In the genomic region with DNA sequence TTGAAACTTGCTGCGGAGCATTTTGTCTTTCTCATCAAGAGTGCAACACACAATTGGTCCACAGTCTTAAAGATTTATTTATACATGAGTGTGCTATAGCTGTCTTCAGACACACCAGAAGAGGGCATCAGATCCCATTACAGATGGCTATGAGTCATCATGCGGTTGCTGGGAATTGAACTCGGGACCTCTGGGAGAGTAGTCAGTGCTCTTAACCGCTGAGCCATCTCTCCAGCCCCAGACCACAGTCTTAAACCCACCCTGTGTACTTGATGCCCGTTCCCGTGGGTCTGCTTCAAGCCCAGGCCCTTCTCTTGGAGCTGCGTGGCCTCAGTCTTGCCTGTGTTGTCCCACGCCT, we compare ENCODE assay signal across 10 mouse cellular contexts. TPM values are rescaled to one million over a fixed set of nuclear protein-coding genes. Genes with fewer than 3 reads are reported as not detected.
DNase-seq lines count a peak whose midpoint lies in the region; ATAC-seq and TF ChIP-seq lines count a peak whose summit lies in the region.
"Had no signal": no experiment of that assay in that cellular context is flagged by ENCODE, and none has a peak within 500 bp of the region (broad histone marks: within the 10 kb centered on the region; RNA-seq: fewer than 3 reads in every experiment).

No protein-coding gene starts in this region.

- H3K79me2 ChIP-seq in liver, adult 2 months (ENCODE audit: control insufficient read depth, insufficient read depth, low read length) = no peaks in the 10 kb centered on the region
- no peaks in the 10 kb centered on the region; the same call in 1 of the 2 replicates for H3K79me2 ChIP-seq in MEL (ENCODE audit: control insufficient read depth, insufficient read depth, low read length, poor library complexity)

- TF ChIP-seq POLR2A in liver, adult 2 months (IDR thresholded peaks at IDR 0.05; ENCODE audit: extremely low read depth, insufficient read depth, low read length) = no peak
- TF ChIP-seq POLR2A in MEL (IDR thresholded peaks at IDR 0.05; ENCODE audit: control insufficient read depth in 1 of 2, insufficient read depth in 1 of 2, low read depth in 1 of 2, low read length in 2 of 2, poor library complexity in 1 of 2) = no peak
- TF ChIP-seq POLR2A in bone marrow macrophage, adult 2 months (IDR thresholded peaks at IDR 0.05; ENCODE audit: borderline replicate concordance, low read depth, low read length) = no peak

- H3K36me3 ChIP-seq in liver, adult 2 months (ENCODE audit: control insufficient read depth, insufficient read depth, low read length) = no peaks in the 10 kb centered on the region
- peaks cover 0 to 4% of the 10 kb centered on the region in 2 experiments; a peak in 1 of 4 replicates for H3K36me3 ChIP-seq in MEL (ENCODE audit: control insufficient read depth in 1 of 2, insufficient read depth in 2 of 2, low read length in 2 of 2)
- H3K36me3 ChIP-seq in liver, postnatal 0 days (replicated peaks; ENCODE audit: insufficient read depth, low read length) = no peaks in the 10 kb centered on the region
- no peaks in the 10 kb centered on the region for H3K36me3 ChIP-seq in forebrain, embryonic 14.5 days (ENCODE audit: control insufficient read depth, insufficient read depth, low read length)
- H3K36me3 ChIP-seq: heart, embryonic 13.5 days had no signal

- no peak for TF ChIP-seq CTCF in liver, adult 2 months (IDR thresholded peaks at IDR 0.05; ENCODE audit: low read depth, low read length)
- peak in 2 of 3 experiments; percentile 29 to 59; a peak in 3 of 6 replicates for TF ChIP-seq CTCF in MEL (IDR thresholded peaks at IDR 0.05 in 2 of 3, conservative IDR thresholded peaks at IDR 0.05 in 1 of 3; ENCODE audit: control insufficient read depth in 1 of 3, insufficient read depth in 1 of 3, low read depth in 2 of 3, low read length in 3 of 3, poor library complexity in 1 of 3, severe bottlenecking in 1 of 3)
- peak; percentile 36 for TF ChIP-seq CTCF in bone marrow macrophage, adult 2 months (IDR thresholded peaks at IDR 0.05; ENCODE audit: low read depth, low read length)
- TF ChIP-seq CTCF in liver, postnatal 0 days (IDR thresholded peaks at IDR 0.05; ENCODE audit: low read depth) = peak; percentile 24
- TF ChIP-seq CTCF in left cerebral cortex, adult 2 months (IDR thresholded peaks at IDR 0.05) = no peak

- DNase-seq in liver, adult 2 months (ENCODE audit: extremely low read depth, low read depth, low spot score) = no peak
- DNase-seq in liver (no peak), MEL (ENCODE audit: low read depth, low spot score) (peak; percentile 76)
- DNase-seq in liver, postnatal 0 days = no peak
- DNase-seq in left cerebral cortex, adult 2 months (ENCODE audit: extremely low spot score in 1 of 2, low spot score in 2 of 2) = no peak
- DNase-seq in forebrain, embryonic 14.5 days (ENCODE audit: low spot score) = no peak
- no peak for DNase-seq in adrenal gland, adult 18-20 months (ENCODE audit: low spot score in 2 of 2)
- DNase-seq: kidney, adult 11 months had no signal

- TF ChIP-seq EP300 in MEL (IDR thresholded peaks at IDR 0.05; ENCODE audit: low read depth in 1 of 2, low read length in 2 of 2) = no peak
- no peak for TF ChIP-seq EP300 in liver, postnatal 0 days (IDR thresholded peaks at IDR 0.05; ENCODE audit: low read depth)

- H3K9ac ChIP-seq in liver, adult 2 months (ENCODE audit: low read depth, low read length) = no peak overlapping the region
- H3K9ac ChIP-seq in MEL (ENCODE audit: control insufficient read depth, low read depth, low read length, poor library complexity, severe bottlenecking) = peak overlapping the region; percentile 72
- no peak overlapping the region for H3K9ac ChIP-seq in liver, postnatal 0 days (replicated peaks)
- no peak overlapping the region for H3K9ac ChIP-seq in forebrain, embryonic 14.5 days (ENCODE audit: low read length)
- H3K9ac ChIP-seq: heart, embryonic 13.5 days had no signal

- no peaks in the 10 kb centered on the region for H3K4me1 ChIP-seq in liver, adult 2 months (ENCODE audit: control insufficient read depth, insufficient read depth, low read length)
- peaks cover 0 to 4% of the 10 kb centered on the region in 2 experiments; a peak in 1 of 4 replicates for H3K4me1 ChIP-seq in MEL (ENCODE audit: control insufficient read depth in 1 of 2, insufficient read depth in 2 of 2, low read length in 2 of 2)
- peaks cover 20% of the 10 kb centered on the region for H3K4me1 ChIP-seq in bone marrow macrophage, adult 2 months (ENCODE audit: control insufficient read depth, insufficient read depth, low read length)
- peaks cover 5% of the 10 kb centered on the region for H3K4me1 ChIP-seq in liver, postnatal 0 days (ENCODE audit: insufficient read depth)
- no peaks in the 10 kb centered on the region for H3K4me1 ChIP-seq in forebrain, embryonic 14.5 days (ENCODE audit: control insufficient read depth, insufficient read depth, low read length)
- H3K4me1 ChIP-seq: heart, embryonic 13.5 days had no signal

- H3K9me3 ChIP-seq in MEL (replicated peaks; ENCODE audit: insufficient read depth, low read length) = no peaks in the 10 kb centered on the region
- no peaks in the 10 kb centered on the region for H3K9me3 ChIP-seq in liver, postnatal 0 days (ENCODE audit: low read length)
- H3K9me3 ChIP-seq in forebrain, embryonic 14.5 days (replicated peaks; ENCODE audit: control insufficient read depth, low read length) = no peaks in the 10 kb centered on the region
- H3K9me3 ChIP-seq: heart, embryonic 13.5 days had no signal

- ATAC-seq in liver, postnatal 0 days = no peak
- ATAC-seq in forebrain, embryonic 14.5 days = no peak

- no peak overlapping the region for H3K4me3 ChIP-seq in liver, adult 2 months (ENCODE audit: insufficient read depth, low read depth, low read length)
- peak overlapping the region; percentile 62 to 92 for H3K4me3 ChIP-seq in MEL (ENCODE audit: control insufficient read depth in 1 of 2, insufficient read depth in 1 of 2, low read depth in 2 of 2, low read length in 2 of 2)
- H3K4me3 ChIP-seq in bone marrow macrophage, adult 2 months (ENCODE audit: insufficient read depth, low read length) = peak overlapping the region; percentile 25
- peak overlapping the region; percentile 24; the same call in 1 of the 2 replicates for H3K4me3 ChIP-seq in liver, postnatal 0 days (ENCODE audit: low read depth, low read length)
- no peak overlapping the region for H3K4me3 ChIP-seq in left cerebral cortex, adult 2 months
- H3K4me3 ChIP-seq in forebrain, embryonic 14.5 days (ENCODE audit: low read depth, low read length) = no peak overlapping the region
- H3K4me3 ChIP-seq: heart, embryonic 13.5 days had no signal

- H3K27me3 ChIP-seq in liver, adult 2 months (ENCODE audit: control insufficient read depth, insufficient read depth, low read length) = no peaks in the 10 kb centered on the region
- no peaks in the 10 kb centered on the region for H3K27me3 ChIP-seq in MEL (ENCODE audit: control insufficient read depth in 1 of 2, insufficient read depth in 2 of 2, low read length in 2 of 2)
- no peaks in the 10 kb centered on the region for H3K27me3 ChIP-seq in liver, postnatal 0 days (ENCODE audit: insufficient read depth, low read length)
- H3K27me3 ChIP-seq in forebrain, embryonic 14.5 days (replicated peaks; ENCODE audit: control insufficient read depth, insufficient read depth, low read length) = no peaks in the 10 kb centered on the region
- H3K27me3 ChIP-seq: heart, embryonic 13.5 days had no signal

- WGBS in liver, adult 2 months = 80% methylated on average over 8 of the region's 8 CpGs
- WGBS in liver, postnatal 0 days (ENCODE audit: insufficient replicate concordance) = 35% methylated on average over 8 of the region's 8 CpGs
- WGBS in forebrain, embryonic 14.5 days = 85% methylated on average over 8 of the region's 8 CpGs

- peak overlapping the region; percentile 58 for H3K4me2 ChIP-seq in liver, postnatal 0 days (ENCODE audit: low read depth, low read length)
- H3K4me2 ChIP-seq in forebrain, embryonic 14.5 days (ENCODE audit: low read length) = no peak overlapping the region
- H3K4me2 ChIP-seq: heart, embryonic 13.5 days had no signal

- peak; percentile 24 for TF ChIP-seq RAD21 in MEL (IDR thresholded peaks at IDR 0.05; ENCODE audit: low read depth, low read length)

- peak overlapping the region; percentile 23; the same call in 1 of the 2 replicates for H3K27ac ChIP-seq in liver, adult 2 months (replicated peaks; ENCODE audit: insufficient read depth, low read depth, low read length)
- peak overlapping the region; percentile 79 for H3K27ac ChIP-seq in MEL (ENCODE audit: control insufficient read depth, low read depth, low read length)
- H3K27ac ChIP-seq in bone marrow macrophage, adult 2 months (ENCODE audit: insufficient read depth, low read depth, low read length) = peak overlapping the region; percentile 65
- peak overlapping the region; percentile 83 for H3K27ac ChIP-seq in liver, postnatal 0 days (ENCODE audit: low read depth)
- no peak overlapping the region for H3K27ac ChIP-seq in left cerebral cortex, adult 2 months
- H3K27ac ChIP-seq in forebrain, embryonic 14.5 days (ENCODE audit: low read depth, low read length) = no peak overlapping the region
- H3K27ac ChIP-seq: heart, embryonic 13.5 days had no signal

- intact Hi-C loops in left cerebral cortex, adult 2 months (cut with DNase I) = no loop called here

TF ChIP-seq in MEL, 35 proteins besides CTCF, POLR2A, EP300 and RAD21 (continues in another document):
- TF ChIP-seq GATA1 (IDR thresholded peaks at IDR 0.05; ENCODE audit: low read depth, low read length) = no peak
- TF ChIP-seq NELFE (IDR thresholded peaks at IDR 0.05; ENCODE audit: low read depth, low read length) = no peak; the same call in 1 of the 2 replicates
- TF ChIP-seq SMC3 (IDR thresholded peaks at IDR 0.05; ENCODE audit: low read depth, low read length) = peak; percentile 52
- TF ChIP-seq RCOR1 (IDR thresholded peaks at IDR 0.05; ENCODE audit: low read depth, low read length) = no peak
- no peak for TF ChIP-seq GABPA (IDR thresholded peaks at IDR 0.05; ENCODE audit: low read depth, low read length)
- no peak for TF ChIP-seq SIN3A (IDR thresholded peaks at IDR 0.05; ENCODE audit: low read length)
- TF ChIP-seq ZC3H11A (IDR thresholded peaks at IDR 0.05; ENCODE audit: low read depth, low read length) = peak; percentile 38; the same call in 1 of the 2 replicates
- TF ChIP-seq CHD1 (IDR thresholded peaks at IDR 0.05; ENCODE audit: low read depth, low read length) = no peak
- TF ChIP-seq CHD2 (IDR thresholded peaks at IDR 0.05; ENCODE audit: low read length) = no peak

RNA-seq across cellular contexts. Expression of a gene that starts 34.1 kb away (rescaled TPM):
- total RNA-seq in liver, adult 2 months (2014; rRNA removed) = 5.8 and 6.9 TPM in 2 replicates
- polyA plus RNA-seq in liver, adult 2 months (2012; rRNA removed) = 1.7 and 2.0 TPM in 2 replicates
- 7.4 and 7.5 TPM in 2 replicates for total RNA-seq in MEL (2012; rRNA removed)
- polyA plus RNA-seq in MEL (2012; ENCODE audit: insufficient read depth in 1 of 2, insufficient read length in 2 of 2, low read depth in 1 of 2, low replicate concordance in 2 of 2, missing spikeins in 1 of 2) = 1 to 10 TPM in 1 of 2 experiments, not detected in 1; 8.6 TPM
- 30.3 and 35.5 TPM in 2 replicates for polyA plus RNA-seq in bone marrow macrophage, adult 2 months (2012; ENCODE audit: insufficient read depth, insufficient read length, missing spikeins)
- polyA plus RNA-seq in liver, postnatal 0 days (2015; fragmentation: Nextera tagmentation; extraction: Ambion mirVana) = 7.3 and 8.2 TPM in 2 replicates
- 10 to 100 TPM; 65.8 to 68.1 TPM for total RNA-seq in left cerebral cortex, adult 2 months (2021)
- 24.2 and 36.0 TPM in 2 replicates for polyA plus RNA-seq in forebrain, embryonic 14.5 days (2014; fragmentation: Nextera tagmentation; extraction: Ambion mirVana)
- total RNA-seq in adrenal gland, adult 18-20 months (2021) = 10 to 100 TPM; 24.3 to 34.4 TPM

Comparison
In these comparisons a context has a peak if more than half of its experiments do, and no peak if none do; other contexts are left out.
1. H3K4me3 ChIP-seq: peak in MEL (2 of 2), bone marrow macrophage, adult 2 months (single experiment) and liver, postnatal 0 days (single experiment); none in liver, adult 2 months (single experiment), left cerebral cortex, adult 2 months (single experiment) and forebrain, embryonic 14.5 days (single experiment).
2. CTCF ChIP-seq: peak in MEL (2 of 3), bone marrow macrophage, adult 2 months (single experiment) and liver, postnatal 0 days (single experiment); none in liver, adult 2 months (single experiment) and left cerebral cortex, adult 2 months (single experiment).
3. H3K27ac ChIP-seq: peak in liver, adult 2 months (single experiment), MEL (single experiment), bone marrow macrophage, adult 2 months (single experiment) and liver, postnatal 0 days (single experiment); none in left cerebral cortex, adult 2 months (single experiment) and forebrain, embryonic 14.5 days (single experiment).